Comparison of ENCODE assay signal across 33 mouse cellular contexts in genomic region chr6:140521832-140522231, GRCm38 (mm10).
DNase-seq lines count a peak whose midpoint lies in the region; ATAC-seq lines count a peak whose summit lies in the region.
"Had no signal": no experiment of that assay in that cellular context is flagged by ENCODE, and none has a peak within 500 bp of the region (broad histone marks: within the 10 kb centered on the region; RNA-seq: fewer than 3 reads in every experiment).

No protein-coding gene starts in this region.

- no peak overlapping the region for H3K27ac ChIP-seq in heart, embryonic 12.5 days (ENCODE audit: poor library complexity, severe bottlenecking)
- no peak overlapping the region for H3K27ac ChIP-seq in liver, embryonic 15.5 days (replicated peaks)
- H3K27ac ChIP-seq in liver, embryonic 11.5 days (ENCODE audit: low read depth, low read length), result no peak overlapping the region
- 0 out of 2 replicates have a peak overlapping the region, but pooled peaks have one; percentile 7 for H3K27ac ChIP-seq in embryonic facial prominence, embryonic 13.5 days
- H3K27ac ChIP-seq: forebrain, embryonic 10.5 days; forebrain, embryonic 15.5 days; hindbrain, embryonic 10.5 days; intestine, embryonic 15.5 days; layer of hippocampus, adult 2 months; left cerebral cortex, adult 2 months; limb, embryonic 13.5 days; midbrain, embryonic 13.5 days had no signal

- H3K4me1 ChIP-seq in heart, embryonic 12.5 days (replicated peaks), result peaks cover 24% of the 10 kb centered on the region
- no peaks in the 10 kb centered on the region for H3K4me1 ChIP-seq in liver, embryonic 15.5 days (replicated peaks)
- no peaks in the 10 kb centered on the region for H3K4me1 ChIP-seq in liver, embryonic 11.5 days (replicated peaks; ENCODE audit: control insufficient read depth, insufficient read depth, low read length)
- H3K4me1 ChIP-seq in embryonic facial prominence, embryonic 13.5 days, result peaks cover 41% of the 10 kb centered on the region

- H3K9ac ChIP-seq in heart, embryonic 12.5 days, result 0 out of 2 replicates have a peak overlapping the region, but pooled peaks have one; percentile 50
- no peak overlapping the region for H3K9ac ChIP-seq in liver, embryonic 15.5 days
- H3K9ac ChIP-seq in liver, embryonic 11.5 days (ENCODE audit: low read depth, low read length), result no peak overlapping the region
- H3K9ac ChIP-seq in embryonic facial prominence, embryonic 13.5 days, result no peak overlapping the region
- H3K9ac ChIP-seq: forebrain, embryonic 15.5 days; intestine, embryonic 15.5 days; limb, embryonic 13.5 days; midbrain, embryonic 13.5 days had no signal

- H3K9me3 ChIP-seq in heart, embryonic 12.5 days (replicated peaks), result no peaks in the 10 kb centered on the region
- H3K9me3 ChIP-seq in liver, embryonic 15.5 days (replicated peaks), result no peaks in the 10 kb centered on the region
- H3K9me3 ChIP-seq in liver, embryonic 11.5 days (ENCODE audit: control insufficient read depth, low read length), result no peaks in the 10 kb centered on the region
- no peaks in the 10 kb centered on the region for H3K9me3 ChIP-seq in embryonic facial prominence, embryonic 13.5 days
- H3K9me3 ChIP-seq: forebrain, embryonic 10.5 days; forebrain, embryonic 15.5 days; hindbrain, embryonic 10.5 days; intestine, embryonic 15.5 days; limb, embryonic 13.5 days; megakaryocyte, embryonic 14.5 days; midbrain, embryonic 13.5 days had no signal

- H3K4me2 ChIP-seq in heart, embryonic 12.5 days, result no peak overlapping the region
- H3K4me2 ChIP-seq in liver, embryonic 15.5 days, result no peak overlapping the region
- H3K4me2 ChIP-seq in liver, embryonic 11.5 days, result no peak overlapping the region
- H3K4me2 ChIP-seq in embryonic facial prominence, embryonic 13.5 days, result no peak overlapping the region
- H3K4me2 ChIP-seq: forebrain, embryonic 15.5 days; heart, embryonic 11.5 days; intestine, embryonic 15.5 days; limb, embryonic 13.5 days; midbrain, embryonic 13.5 days had no signal

- no peak for ATAC-seq in heart, embryonic 12.5 days (ENCODE audit: insufficient number of reproducible peaks, low FRiP score)
- ATAC-seq in liver, embryonic 15.5 days (ENCODE audit: insufficient read depth), result 0 out of 2 replicates have a peak, but pooled peaks have one; percentile 12
- ATAC-seq in liver, embryonic 11.5 days (replicated peaks; ENCODE audit: low FRiP score), result no peak
- no peak for ATAC-seq in embryonic facial prominence, embryonic 13.5 days (ENCODE audit: insufficient number of reproducible peaks, insufficient read depth, low FRiP score, low TSS enrichment, low read depth)
- ATAC-seq: CD4-positive, CD25-positive, alpha-beta regulatory T cell, adult 4 months; forebrain, embryonic 15.5 days; hindbrain, embryonic 16.5 days; intestine, embryonic 15.5 days; lung, postnatal 0 days; midbrain, embryonic 13.5 days had no signal

- 55% methylated on average over 5 of the region's 5 CpGs for WGBS in heart, embryonic 12.5 days
- 32% methylated on average over 5 of the region's 5 CpGs for WGBS in liver, embryonic 15.5 days (ENCODE audit: insufficient replicate concordance)
- WGBS in liver, embryonic 11.5 days, result 52% methylated on average over 5 of the region's 5 CpGs
- WGBS in embryonic facial prominence, embryonic 13.5 days, result 42% methylated on average over 5 of the region's 5 CpGs

- peaks cover 5% of the 10 kb centered on the region for H3K36me3 ChIP-seq in heart, embryonic 12.5 days
- no peaks in the 10 kb centered on the region for H3K36me3 ChIP-seq in liver, embryonic 15.5 days (replicated peaks)
- H3K36me3 ChIP-seq in liver, embryonic 11.5 days (ENCODE audit: control insufficient read depth, insufficient read depth, low read length), result no peaks in the 10 kb centered on the region
- peaks cover 10% of the 10 kb centered on the region for H3K36me3 ChIP-seq in embryonic facial prominence, embryonic 13.5 days
- H3K36me3 ChIP-seq: intestine, embryonic 15.5 days had no signal

- no peaks in the 10 kb centered on the region for H3K27me3 ChIP-seq in heart, embryonic 12.5 days (replicated peaks)
- H3K27me3 ChIP-seq in liver, embryonic 15.5 days, result no peaks in the 10 kb centered on the region
- no peaks in the 10 kb centered on the region for H3K27me3 ChIP-seq in liver, embryonic 11.5 days (replicated peaks; ENCODE audit: control insufficient read depth, insufficient read depth, low read length)
- no peaks in the 10 kb centered on the region for H3K27me3 ChIP-seq in embryonic facial prominence, embryonic 13.5 days
- H3K27me3 ChIP-seq: forebrain, embryonic 15.5 days; intestine, embryonic 15.5 days; limb, embryonic 13.5 days; megakaryocyte, embryonic 14.5 days; midbrain, embryonic 13.5 days had no signal

- DNase-seq in heart, postnatal 10 days, result no peak
- no peak for DNase-seq in liver, embryonic 11.5 days (ENCODE audit: low spot score)
- peak; percentile 41 for DNase-seq in skeletal muscle tissue, adult 2 months (ENCODE audit: low read depth, low spot score)
- no peak for DNase-seq in left cerebral cortex, adult 8-10 months (ENCODE audit: low spot score in 2 of 2)
- no peak for DNase-seq in yolk sac, embryonic 10.5 days (ENCODE audit: low spot score)
- DNase-seq: adrenal gland, postnatal 25 days; cerebellum, adult 11-12 months; cerebellum, adult 9-11 months; gastrocnemius, postnatal 25 days; heart, adult 18-20 months; kidney, adult 9 months; kidney, postnatal 25 days; lung, adult 18-20 months; lung, postnatal 4 days; right cerebral cortex, postnatal 25 days; spleen, adult 18-20 months; thymus, adult 2 months had no signal

- intact Hi-C loops in heart, postnatal 10 days (cut with DNase I), result no loop called here

- H3K4me3 ChIP-seq in heart, embryonic 12.5 days, result no peak overlapping the region
- no peak overlapping the region for H3K4me3 ChIP-seq in liver, embryonic 15.5 days (replicated peaks)
- H3K4me3 ChIP-seq in liver, embryonic 11.5 days (ENCODE audit: low read depth, low read length), result no peak overlapping the region
- H3K4me3 ChIP-seq in embryonic facial prominence, embryonic 13.5 days, result no peak overlapping the region
- H3K4me3 ChIP-seq: forebrain, embryonic 10.5 days; forebrain, embryonic 15.5 days; hindbrain, embryonic 10.5 days; intestine, embryonic 15.5 days; layer of hippocampus, adult 2 months; left cerebral cortex, adult 2 months; limb, embryonic 13.5 days; megakaryocyte, embryonic 14.5 days; midbrain, embryonic 13.5 days had no signal
